Mouse (Mus musculus) MEL (cell line): Measurements from ENCODE around the gene Stk11.
A peak's percentile ranks its signal among the peaks of the same experiment; 100 is the strongest.

Experiments used
- CHD1 ChIP-seq: IDR thresholded peaks from 2 replicates; pipeline ENCODE4 v1.6.1; 2012; ENCODE audit warnings: low read depth, mild to moderate bottlenecking, inconsistent platforms, low read length, improper control_type of control experiment
- CHD2 ChIP-seq: IDR thresholded peaks from 2 replicates; pipeline ENCODE4 v1.6.1; 2011; ENCODE audit warnings: low read length, improper control_type of control experiment
- CTCF ChIP-seq, 3 experiments: IDR thresholded peaks in 2 of 3; conservative IDR thresholded peaks in 1 of 3; 2 replicates each; pipeline ENCODE4 v1.5.1; 2011 to 2012; ENCODE audit warnings: low read length in 3 of 3, low read depth in 2 of 3, mild to moderate bottlenecking in 2 of 3, improper control_type of control experiment in 1 of 3, inconsistent platforms in 1 of 3, mixed read lengths in 1 of 3, moderate library complexity in 1 of 3; ENCODE audit not compliant: control insufficient read depth in 1 of 3, insufficient read depth in 1 of 3, poor library complexity in 1 of 3, severe bottlenecking in 1 of 3
- ELF1 ChIP-seq: IDR thresholded peaks from 2 replicates; pipeline ENCODE4 v1.6.1; 2014; ENCODE audit warnings: low read depth, mild to moderate bottlenecking, inconsistent platforms, low read length, improper control_type of control experiment, moderate library complexity
- MAFK ChIP-seq: IDR thresholded peaks from 2 replicates; pipeline ENCODE4 v1.6.1; 2011; ENCODE audit warnings: low read depth, mild to moderate bottlenecking, low read length, improper control_type of control experiment, borderline replicate concordance
- MYC ChIP-seq: IDR thresholded peaks from 2 replicates; pipeline ENCODE4 v1.6.1; 2011; ENCODE audit warnings: low read depth, mild to moderate bottlenecking, low read length, improper control_type of control experiment, moderate library complexity
- POLR2A ChIP-seq, 2 experiments: IDR thresholded peaks; 2 replicates each; pipeline ENCODE4 v1.6.1; 2011 to 2012; ENCODE audit warnings: low read length in 2 of 2, mild to moderate bottlenecking in 2 of 2, control low read depth in 1 of 2, improper control_type of control experiment in 1 of 2, low read depth in 1 of 2, moderate library complexity in 1 of 2; ENCODE audit not compliant: control insufficient read depth in 1 of 2, insufficient read depth in 1 of 2, poor library complexity in 1 of 2
- ZKSCAN1 ChIP-seq: IDR thresholded peaks from 2 replicates; pipeline ENCODE4 v1.6.1; 2012; ENCODE audit warnings: low read depth, mild to moderate bottlenecking, inconsistent platforms, low read length, improper control_type of control experiment, moderate library complexity

DNA sequence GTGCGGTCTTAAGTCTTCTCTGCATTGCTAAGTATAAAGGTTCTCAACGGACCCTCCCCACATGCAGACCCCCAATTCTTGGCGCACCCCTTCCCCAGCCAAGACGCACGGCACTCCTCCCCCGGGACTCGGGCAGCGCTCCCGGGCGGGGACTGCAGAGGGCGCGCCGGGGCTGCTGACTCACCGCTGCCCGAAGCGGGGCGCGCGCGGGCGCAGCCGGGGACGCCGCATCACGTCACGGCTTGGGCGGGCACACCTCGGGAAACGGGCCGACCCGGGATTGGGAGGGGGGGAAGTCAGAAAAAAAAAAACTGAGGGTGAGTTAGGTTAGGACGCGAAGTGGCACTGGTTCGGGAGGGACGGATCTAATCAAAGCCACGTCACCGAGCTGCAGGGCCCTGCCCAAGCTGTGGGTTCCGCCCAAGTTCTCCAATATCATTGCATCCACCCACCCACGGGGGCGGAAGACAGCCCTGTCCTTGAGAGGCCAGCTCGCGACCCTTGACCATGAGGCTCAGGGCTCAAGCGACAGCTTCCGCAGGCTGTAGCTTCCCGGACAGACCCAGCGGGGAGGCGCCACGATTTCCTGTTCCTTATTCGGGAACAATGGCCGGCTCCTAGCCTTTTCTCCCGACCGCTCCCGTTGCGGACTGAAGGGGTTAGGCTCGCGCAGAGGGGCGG is 33.1 kb downstream of the Stk11 start:
- TF ChIP-seq ELF1 (0 out of 2 replicates have a peak, but pooled peaks have one; percentile 22), POLR2A (IDR thresholded peaks at IDR 0.05; ENCODE audit: control insufficient read depth in 1 of 2, insufficient read depth in 1 of 2, low read depth in 1 of 2, low read length in 2 of 2, poor library complexity in 1 of 2) (no peak), ZKSCAN1 (no peak), CHD1 (0 out of 2 replicates have a peak, but pooled peaks have one; percentile 49), CTCF (IDR thresholded peaks at IDR 0.05 in 2 of 3, conservative IDR thresholded peaks at IDR 0.05 in 1 of 3; ENCODE audit: control insufficient read depth in 1 of 3, insufficient read depth in 1 of 3, low read depth in 2 of 3, low read length in 3 of 3, poor library complexity in 1 of 3, severe bottlenecking in 1 of 3) (peak; percentile 23 to 88 (median 81); a peak in 5 of 6 replicates), MYC (peak; percentile 73; the same call in 1 of the 2 replicates), CHD2 (no peak), MAFK (no peak)
